8 mouse cellular contexts compared by ENCODE assay signal in the genomic region with DNA sequence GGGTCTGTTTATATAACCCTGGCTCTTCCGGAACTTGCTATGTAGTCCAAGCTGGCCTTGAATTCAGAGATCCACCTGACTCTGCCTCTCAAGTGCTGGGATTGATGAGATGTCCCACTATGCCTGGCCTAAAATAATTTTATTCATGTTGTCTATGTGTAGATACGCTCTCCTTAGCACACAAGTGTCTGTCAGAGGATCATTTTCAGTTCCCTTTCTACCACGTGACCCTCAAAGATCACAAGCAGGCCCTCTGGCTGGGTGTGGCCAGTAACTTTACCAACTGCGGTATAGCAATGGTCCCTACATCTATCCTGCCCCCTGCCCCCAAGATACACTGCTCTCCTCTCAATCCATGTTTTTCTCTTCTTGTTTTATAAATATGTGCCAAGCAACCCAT. TPM values are rescaled to one million over a fixed set of nuclear protein-coding genes. Genes with fewer than 3 reads are reported as not detected.
A peak's percentile ranks its signal among the peaks of the same experiment; 100 is the strongest.
DNase-seq lines count a peak whose midpoint lies in the region; ATAC-seq and TF ChIP-seq lines count a peak whose summit lies in the region.

No protein-coding gene starts in this region.

- no peak for ATAC-seq in forebrain, postnatal 0 days

- peak; percentile 36 to 60; a peak in 3 of 4 replicates for TF ChIP-seq POLR2A in MEL (IDR thresholded peaks at IDR 0.05; ENCODE audit: control insufficient read depth in 1 of 2, insufficient read depth in 1 of 2, low read depth in 1 of 2, low read length in 2 of 2, poor library complexity in 1 of 2)

- peak overlapping the region; percentile 48 for H3K27ac ChIP-seq in gastrocnemius, adult 2 months
- H3K27ac ChIP-seq in MEL (ENCODE audit: control insufficient read depth, low read depth, low read length): peak overlapping the region; percentile 81
- H3K27ac ChIP-seq in layer of hippocampus, adult 2 months: peak overlapping the region; percentile 72
- H3K27ac ChIP-seq in forebrain, postnatal 0 days (ENCODE audit: low read depth, low read length): no peak overlapping the region

- DNase-seq in gastrocnemius, adult 2 months: peak; percentile 45
- no peak for DNase-seq in gastrocnemius, postnatal 10 days
- DNase-seq in MEL (ENCODE audit: low read depth, low spot score): peak; percentile 99
- DNase-seq in layer of hippocampus, adult 2 months (ENCODE audit: low spot score in 2 of 2): peak in 1 of 2 experiments; percentile 17
- DNase-seq in monocyte, adult 2 months (ENCODE audit: low read depth in 1 of 2, low spot score in 2 of 2): peak; percentile 94 to 97
- no peak for DNase-seq in embryo, embryonic 10.5 days (ENCODE audit: low spot score)
- DNase-seq in forebrain, postnatal 0 days: no peak
- DNase-seq in embryo, embryonic 10 days (ENCODE audit: low spot score): no peak

- whole genome bisulfite sequencing in forebrain, postnatal 0 days: 95% methylated on average over 4 of the region's 4 CpGs

- H3K4me2 ChIP-seq in forebrain, postnatal 0 days (ENCODE audit: low read depth): no peak overlapping the region

- TF ChIP-seq EP300 in MEL (IDR thresholded peaks at IDR 0.05; ENCODE audit: low read depth in 1 of 2, low read length in 2 of 2): peak in 1 of 2 experiments; percentile 36; a peak in 2 of 4 replicates

- intact Hi-C loops in gastrocnemius, adult 2 months (cut with DNase I): no loop called here

- no peaks in the 10 kb centered on the region for H3K9me3 ChIP-seq in MEL (replicated peaks; ENCODE audit: insufficient read depth, low read length)
- H3K9me3 ChIP-seq in forebrain, postnatal 0 days (ENCODE audit: low read length): no peaks in the 10 kb centered on the region

- peaks cover 0 to 11% of the 10 kb centered on the region in 2 experiments; a peak in 2 of 4 replicates for H3K4me1 ChIP-seq in MEL (ENCODE audit: control insufficient read depth in 1 of 2, insufficient read depth in 2 of 2, low read length in 2 of 2)
- H3K4me1 ChIP-seq in forebrain, postnatal 0 days (ENCODE audit: insufficient read depth): no peaks in the 10 kb centered on the region

- no peaks in the 10 kb centered on the region for H3K27me3 ChIP-seq in MEL (ENCODE audit: control insufficient read depth in 1 of 2, insufficient read depth in 2 of 2, low read length in 2 of 2)
- H3K27me3 ChIP-seq in forebrain, postnatal 0 days (ENCODE audit: insufficient read depth, low read length): no peaks in the 10 kb centered on the region

- peak overlapping the region; percentile 67 for H3K9ac ChIP-seq in MEL (ENCODE audit: control insufficient read depth, low read depth, low read length, poor library complexity, severe bottlenecking)
- H3K9ac ChIP-seq in forebrain, postnatal 0 days: no peak overlapping the region

- peak overlapping the region; percentile 31 for H3K4me3 ChIP-seq in gastrocnemius, adult 2 months
- peak overlapping the region; percentile 26 to 63 for H3K4me3 ChIP-seq in MEL (ENCODE audit: control insufficient read depth in 1 of 2, insufficient read depth in 1 of 2, low read depth in 2 of 2, low read length in 2 of 2)
- no peak overlapping the region for H3K4me3 ChIP-seq in layer of hippocampus, adult 2 months
- H3K4me3 ChIP-seq in forebrain, postnatal 0 days (ENCODE audit: low read depth, low read length): no peak overlapping the region

- no peak for TF ChIP-seq RAD21 in MEL (IDR thresholded peaks at IDR 0.05; ENCODE audit: low read depth, low read length)

- TF ChIP-seq CTCF in gastrocnemius, adult 2 months (IDR thresholded peaks at IDR 0.05): no peak
- no peak for TF ChIP-seq CTCF in MEL (IDR thresholded peaks at IDR 0.05 in 2 of 3, conservative IDR thresholded peaks at IDR 0.05 in 1 of 3; ENCODE audit: control insufficient read depth in 1 of 3, insufficient read depth in 1 of 3, low read depth in 2 of 3, low read length in 3 of 3, poor library complexity in 1 of 3, severe bottlenecking in 1 of 3)
- TF ChIP-seq CTCF in layer of hippocampus, adult 2 months (conservative IDR thresholded peaks at IDR 0.05): no peak
- no peak for TF ChIP-seq CTCF in forebrain, postnatal 0 days (IDR thresholded peaks at IDR 0.05; ENCODE audit: low read depth)

- H3K79me2 ChIP-seq in MEL (ENCODE audit: control insufficient read depth, insufficient read depth, low read length, poor library complexity): peaks cover 6% of the 10 kb centered on the region

- peaks cover 0 to 5% of the 10 kb centered on the region in 2 experiments; a peak in 2 of 4 replicates for H3K36me3 ChIP-seq in MEL (ENCODE audit: control insufficient read depth in 1 of 2, insufficient read depth in 2 of 2, low read length in 2 of 2)
- no peaks in the 10 kb centered on the region for H3K36me3 ChIP-seq in forebrain, postnatal 0 days (ENCODE audit: insufficient read depth)

TF ChIP-seq in MEL, 35 proteins besides CTCF, POLR2A, EP300 and RAD21:
- TF ChIP-seq POLR2AphosphoS2 (IDR thresholded peaks at IDR 0.05; ENCODE audit: low read length): peak; percentile 94; the same call in 1 of the 2 replicates
- no peak for TF ChIP-seq POLR2AphosphoS5 (IDR thresholded peaks at IDR 0.05; ENCODE audit: borderline replicate concordance, low read depth, low read length)
- TF ChIP-seq NRF1 (IDR thresholded peaks at IDR 0.05; ENCODE audit: insufficient read depth, low read depth, low read length, poor library complexity, severe bottlenecking): no peak
- TF ChIP-seq BHLHE40 (IDR thresholded peaks at IDR 0.05; ENCODE audit: borderline replicate concordance, low read depth, low read length): peak; percentile 72; the same call in 1 of the 2 replicates
- TF ChIP-seq E2F4 (IDR thresholded peaks at IDR 0.05; ENCODE audit: borderline replicate concordance, low read depth, low read length): no peak
- peak; percentile 97 for TF ChIP-seq TBP (IDR thresholded peaks at IDR 0.05; ENCODE audit: low read depth, low read length)
- no peak for TF ChIP-seq CHD2 (IDR thresholded peaks at IDR 0.05; ENCODE audit: low read length)
- no peak for TF ChIP-seq RCOR1 (IDR thresholded peaks at IDR 0.05; ENCODE audit: low read depth, low read length)
- peak; percentile 59 for TF ChIP-seq HCFC1 (IDR thresholded peaks at IDR 0.05; ENCODE audit: low read depth, low read length)
- TF ChIP-seq TAL1 (IDR thresholded peaks at IDR 0.05; ENCODE audit: low read length): no peak
- no peak for TF ChIP-seq JUND (IDR thresholded peaks at IDR 0.05; ENCODE audit: low read depth, low read length)
- TF ChIP-seq CHD1 (IDR thresholded peaks at IDR 0.05; ENCODE audit: low read depth, low read length): 0 out of 2 replicates have a peak, but pooled peaks have one; percentile 88
- no peak for TF ChIP-seq MAZ (IDR thresholded peaks at IDR 0.05; ENCODE audit: low read depth, low read length)
- TF ChIP-seq ZNF384 (IDR thresholded peaks at IDR 0.05; ENCODE audit: low read depth, low read length): no peak
- TF ChIP-seq NELFE (IDR thresholded peaks at IDR 0.05; ENCODE audit: low read depth, low read length): peak; percentile 81
- peak; percentile 75 for TF ChIP-seq ETS1 (IDR thresholded peaks at IDR 0.05; ENCODE audit: low read depth, low read length)
- TF ChIP-seq MEF2A (IDR thresholded peaks at IDR 0.05; ENCODE audit: extremely low read depth, insufficient replicate concordance, low read depth, low read length, poor library complexity, severe bottlenecking): no peak
- peak; percentile 95 for TF ChIP-seq USF1 (IDR thresholded peaks at IDR 0.05; ENCODE audit: low read depth, low read length)
- peak; percentile 69 for TF ChIP-seq MYC (IDR thresholded peaks at IDR 0.05; ENCODE audit: low read depth, low read length)
- TF ChIP-seq ZC3H11A (IDR thresholded peaks at IDR 0.05; ENCODE audit: low read depth, low read length): no peak
- peak; percentile 98 for TF ChIP-seq MAX (IDR thresholded peaks at IDR 0.05; ENCODE audit: low read length)
- TF ChIP-seq MXI1 (IDR thresholded peaks at IDR 0.05; ENCODE audit: low read depth, low read length): peak; percentile 84
- TF ChIP-seq GATA1 (IDR thresholded peaks at IDR 0.05; ENCODE audit: low read depth, low read length): no peak
- no peak for TF ChIP-seq MAFK (IDR thresholded peaks at IDR 0.05; ENCODE audit: borderline replicate concordance, low read depth, low read length)
- no peak for TF ChIP-seq MYB (IDR thresholded peaks at IDR 0.05; ENCODE audit: low read depth, low read length)
- TF ChIP-seq TCF12 (IDR thresholded peaks at IDR 0.05; ENCODE audit: low read depth, low read length): peak; percentile 44; the same call in 1 of the 2 replicates
- no peak for TF ChIP-seq ZKSCAN1 (IDR thresholded peaks at IDR 0.05; ENCODE audit: low read depth, low read length)
- no peak for TF ChIP-seq SMC3 (IDR thresholded peaks at IDR 0.05; ENCODE audit: low read depth, low read length)
- TF ChIP-seq ELF1 (IDR thresholded peaks at IDR 0.05; ENCODE audit: low read depth, low read length): 0 out of 2 replicates have a peak, but pooled peaks have one; percentile 32
- peak; percentile 58; the same call in 1 of the 2 replicates for TF ChIP-seq SIN3A (IDR thresholded peaks at IDR 0.05; ENCODE audit: low read length)
- no peak for TF ChIP-seq GABPA (IDR thresholded peaks at IDR 0.05; ENCODE audit: low read depth, low read length)
- TF ChIP-seq USF2 (IDR thresholded peaks at IDR 0.05; ENCODE audit: borderline replicate concordance in 1 of 2, insufficient read depth in 1 of 2, low read depth in 1 of 2, low read length in 2 of 2): peak; percentile 91 to 94
- no peak for TF ChIP-seq UBTF (IDR thresholded peaks at IDR 0.05; ENCODE audit: borderline replicate concordance, insufficient read depth, low read depth, low read length)
- peak; percentile 99 for TF ChIP-seq ZMIZ1 (IDR thresholded peaks at IDR 0.05; ENCODE audit: low read depth, low read length)
- no peak for TF ChIP-seq KAT2A (conservative IDR thresholded peaks at IDR 0.05; ENCODE audit: low read depth, low read length)

RNA-seq across cellular contexts. Expression of a gene that starts 10.0 kb away (rescaled TPM):
- not detected for total RNA-seq in gastrocnemius, adult 2 months (2021)
- not detected for total RNA-seq in gastrocnemius, postnatal 10 days (2021)
- total RNA-seq in MEL (2012; rRNA removed): 1.9 and 3.7 TPM in 2 replicates
- polyA plus RNA-seq in MEL (2012; ENCODE audit: insufficient read depth in 1 of 2, insufficient read length in 2 of 2, low read depth in 1 of 2, low replicate concordance in 2 of 2, missing spikeins in 1 of 2): 1 to 10 TPM in 1 of 2 experiments, not detected in 1; 2.4 TPM
- 1 to 10 TPM; 4.8 to 6.3 TPM for total RNA-seq in layer of hippocampus, adult 2 months (2021)
- total RNA-seq in forebrain, postnatal 0 days (2014; rRNA removed): 3.1 and 3.3 TPM in 2 replicates
- polyA plus RNA-seq in forebrain, postnatal 0 days (2015; fragmentation: Nextera tagmentation; extraction: Ambion mirVana): 0.67 and 1.4 TPM in 2 replicates

Comparison
In these comparisons a context has a peak if more than half of its experiments do, and no peak if none do; other contexts are left out.
1. DNase-seq: peak in gastrocnemius, adult 2 months (single experiment), MEL (single experiment) and monocyte, adult 2 months (2 of 2); none in gastrocnemius, postnatal 10 days (single experiment), embryo, embryonic 10.5 days (single experiment), forebrain, postnatal 0 days (single experiment) and embryo, embryonic 10 days (single experiment).
2. H3K4me3 ChIP-seq: peak in gastrocnemius, adult 2 months (single experiment) and MEL (2 of 2); none in layer of hippocampus, adult 2 months (single experiment) and forebrain, postnatal 0 days (single experiment).